Mouse (Mus musculus) liver, adult 2 months (tissue): ENCODE results near the gene Trmo.

Source experiments
- CTCF ChIP-seq: fragments of 200-500 bp; IDR thresholded peaks from 2 replicates; pipeline ENCODE4 v1.5.1; 2011; ENCODE audit warnings: low read depth, low read length, control low read depth
- POLR2A ChIP-seq: fragments of 200-500 bp; IDR thresholded peaks from 2 replicates; pipeline ENCODE4 v1.6.1; 2011; ENCODE audit warnings: low read length, control low read depth; ENCODE audit not compliant: insufficient read depth; ENCODE audit errors: extremely low read depth

- peak; percentile 82 for TF ChIP-seq CTCF
- no peak for TF ChIP-seq POLR2A
These were observed 32.7 kb downstream of the Trmo start for GRCm38 (mm10) chr4:46356351-46357133.
